Mouse (Mus musculus) cerebellum, adult 9-11 months (tissue): Measurements from ENCODE around the gene Tiprl.

Experiments
- DNase-seq: peaks from one replicate; pipeline ENCODE4 v3.0.0; 2022

Tiprl gene

GRCm38 (mm10) chr1:165236321-165237298 lies at the start of gene Tiprl:
Gene Tiprl, minus strand, starts transcription at chr1:165236996.
- peak; percentile 99 for DNase-seq

- no peak for DNase-seq
Observed at GRCm38 (mm10) chr1:165284096-165284495, 47.3 kb upstream of the Tiprl start.

- DNase-seq, result no peak
Observed at GRCm38 (mm10) chr1:165282967-165283345, 46.2 kb upstream of the Tiprl start.

- peak; percentile 5 for DNase-seq
Observed at GRCm38 (mm10) chr1:165282222-165282966, 45.6 kb upstream of the Tiprl start.

- DNase-seq, result peak; percentile 4
Observed at GRCm38 (mm10) chr1:165281351-165282221, 44.8 kb upstream of the Tiprl start.

- no peak for DNase-seq
Observed at GRCm38 (mm10) chr1:165280741-165281140, 43.9 kb upstream of the Tiprl start.

- no peak for DNase-seq
Observed at GRCm38 (mm10) chr1:165274946-165275345, 38.1 kb upstream of the Tiprl start.

GRCm38 (mm10) chr1:165252027-165252671 lies 15.4 kb upstream of the Tiprl start:
- peak; percentile 14 for DNase-seq

- DNase-seq, result no peak
Observed at GRCm38 (mm10) chr1:165250546-165250945, 13.8 kb upstream of the Tiprl start.

GRCm38 (mm10) chr1:165248842-165249241 lies 12.0 kb upstream of the Tiprl start:
- no peak for DNase-seq

- no peak for DNase-seq
Observed at GRCm38 (mm10) chr1:165247788-165248187, 11.0 kb upstream of the Tiprl start.

- DNase-seq, result no peak
Observed at GRCm38 (mm10) chr1:165247085-165247484, 10.3 kb upstream of the Tiprl start.

GRCm38 (mm10) chr1:165246587-165246986 lies 9.8 kb upstream of the Tiprl start:
- no peak for DNase-seq

- peak; percentile 12 for DNase-seq
Observed at GRCm38 (mm10) chr1:165235846-165236245, 950 bp downstream of the Tiprl start.

- peak; percentile 8 for DNase-seq
Observed at GRCm38 (mm10) chr1:165233806-165234205, 3.0 kb downstream of the Tiprl start.

GRCm38 (mm10) chr1:165230691-165231090 lies 6.1 kb downstream of the Tiprl start:
- no peak for DNase-seq

- DNase-seq, result no peak
Observed at GRCm38 (mm10) chr1:165229577-165229976, 7.2 kb downstream of the Tiprl start.

GRCm38 (mm10) chr1:165217023-165217589 lies 19.7 kb downstream of the Tiprl start:
- no peak for DNase-seq

GRCm38 (mm10) chr1:165215831-165216230 lies 21.0 kb downstream of the Tiprl start:
- DNase-seq, result no peak

GRCm38 (mm10) chr1:165205591-165205990 lies 31.2 kb downstream of the Tiprl start:
- DNase-seq, result no peak

GRCm38 (mm10) chr1:165203488-165204035 lies 33.2 kb downstream of the Tiprl start:
- DNase-seq, result peak; percentile 14
